ENCODE assay signal across 8 mouse cellular contexts in the genomic region with DNA sequence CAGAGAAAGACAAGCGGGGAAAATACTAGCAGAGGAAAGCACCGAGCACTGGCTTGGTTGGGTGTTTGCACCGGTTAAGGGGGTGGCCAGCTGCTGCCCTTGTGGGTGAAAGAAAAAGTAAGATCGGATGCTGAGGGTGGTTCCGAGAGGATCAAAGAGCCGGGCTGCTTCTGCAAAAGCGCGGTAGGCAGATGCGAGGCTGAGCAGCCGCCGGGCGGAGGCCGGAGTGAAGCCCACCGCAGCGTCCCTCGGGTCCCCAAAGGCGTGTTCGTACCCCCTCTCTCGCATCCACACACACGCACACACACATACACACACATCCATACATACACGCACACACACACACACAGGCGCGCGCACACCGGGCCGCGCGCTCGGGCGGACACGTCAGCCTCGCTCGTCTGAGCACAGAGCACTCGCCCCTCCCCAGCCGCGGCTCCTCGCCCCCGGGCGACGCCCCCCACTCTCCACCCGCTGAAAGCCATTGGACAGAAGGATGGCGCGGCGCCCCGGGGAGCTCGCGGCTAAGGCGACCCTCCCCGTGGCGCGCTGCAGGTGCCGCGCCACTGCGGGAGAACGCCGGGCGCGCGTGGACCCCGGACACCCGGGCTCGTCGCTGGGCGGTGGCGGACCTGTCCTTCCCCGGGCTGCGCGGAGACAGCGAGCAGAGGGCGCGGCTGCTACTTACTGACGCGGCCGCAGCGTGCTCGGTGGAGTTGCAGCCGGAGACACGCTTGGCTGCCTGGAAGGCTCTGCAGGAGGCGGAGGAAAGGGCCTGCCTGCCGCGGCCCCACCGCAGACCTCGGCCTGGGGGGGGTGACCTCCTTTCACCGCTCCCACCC. TPM values are rescaled to one million over a fixed set of nuclear protein-coding genes. Genes with fewer than 3 reads are reported as not detected.
DNase-seq lines count a peak whose midpoint lies in the region; ATAC-seq and TF ChIP-seq lines count a peak whose summit lies in the region.

No protein-coding gene starts in this region.

- peak overlapping the region; percentile 74 for H3K4me3 ChIP-seq in heart, embryonic 11.5 days (ENCODE audit: low read depth, low read length)
- H3K4me3 ChIP-seq in forebrain, embryonic 10.5 days = peak overlapping the region; percentile 78
- peak overlapping the region; percentile 67 for H3K4me3 ChIP-seq in limb, embryonic 14.5 days (replicated peaks; ENCODE audit: low read length)
- H3K4me3 ChIP-seq in neural tube, embryonic 12.5 days = peak overlapping the region; percentile 68

- peak overlapping the region; percentile 96 for H3K4me2 ChIP-seq in heart, embryonic 11.5 days
- peak overlapping the region; percentile 98 for H3K4me2 ChIP-seq in limb, embryonic 14.5 days (replicated peaks; ENCODE audit: low read depth, low read length, severe bottlenecking)
- H3K4me2 ChIP-seq in neural tube, embryonic 12.5 days (replicated peaks) = peak overlapping the region; percentile 80

- H3K9ac ChIP-seq in heart, embryonic 11.5 days (ENCODE audit: low read depth, low read length) = peak overlapping the region; percentile 61
- peak overlapping the region; percentile 47 for H3K9ac ChIP-seq in limb, embryonic 14.5 days (ENCODE audit: low read depth, low read length, severe bottlenecking)
- peak overlapping the region; percentile 83 for H3K9ac ChIP-seq in neural tube, embryonic 12.5 days

- H3K27me3 ChIP-seq in heart, embryonic 11.5 days (ENCODE audit: control insufficient read depth, insufficient read depth, low read length) = peaks cover 55% of the 10 kb centered on the region
- H3K27me3 ChIP-seq in forebrain, embryonic 10.5 days (ENCODE audit: poor library complexity, severe bottlenecking) = peaks cover 81% of the 10 kb centered on the region
- peaks cover 71% of the 10 kb centered on the region for H3K27me3 ChIP-seq in limb, embryonic 14.5 days (ENCODE audit: control insufficient read depth, insufficient read depth, low read length)
- peaks cover 12% of the 10 kb centered on the region for H3K27me3 ChIP-seq in neural tube, embryonic 12.5 days (replicated peaks)

- no peaks in the 10 kb centered on the region for H3K9me3 ChIP-seq in heart, embryonic 11.5 days (replicated peaks; ENCODE audit: control insufficient read depth, low read length)
- H3K9me3 ChIP-seq in forebrain, embryonic 10.5 days = no peaks in the 10 kb centered on the region
- H3K9me3 ChIP-seq in limb, embryonic 14.5 days (ENCODE audit: control insufficient read depth, low read length) = no peaks in the 10 kb centered on the region
- no peaks in the 10 kb centered on the region for H3K9me3 ChIP-seq in neural tube, embryonic 12.5 days

- no peak for TF ChIP-seq POLR2A in limb, embryonic 14.5 days (IDR thresholded peaks at IDR 0.05; ENCODE audit: borderline replicate concordance, extremely low read depth, insufficient read depth, insufficient read length)

- peak; percentile 64 for ATAC-seq in heart, embryonic 11.5 days (replicated peaks; ENCODE audit: insufficient number of reproducible peaks, low FRiP score, low TSS enrichment)
- ATAC-seq in inflammation-experienced regulatory T-cells, adult 6 months = peak; percentile 29
- ATAC-seq in limb, embryonic 14.5 days (ENCODE audit: low FRiP score, low read depth) = peak; percentile 84
- peak; percentile 90 for ATAC-seq in neural tube, embryonic 12.5 days (ENCODE audit: low FRiP score, low read depth)

- no peaks in the 10 kb centered on the region for H3K36me3 ChIP-seq in heart, embryonic 11.5 days (ENCODE audit: control insufficient read depth, insufficient read depth, low read length)
- no peaks in the 10 kb centered on the region; the same call in 1 of the 2 replicates for H3K36me3 ChIP-seq in forebrain, embryonic 10.5 days (replicated peaks)
- no peaks in the 10 kb centered on the region for H3K36me3 ChIP-seq in limb, embryonic 14.5 days (ENCODE audit: control insufficient read depth, insufficient read depth, low read length)
- H3K36me3 ChIP-seq in neural tube, embryonic 12.5 days = no peaks in the 10 kb centered on the region

- no peak overlapping the region for H3K27ac ChIP-seq in heart, embryonic 11.5 days (ENCODE audit: low read depth, low read length)
- peak overlapping the region; percentile 94 for H3K27ac ChIP-seq in forebrain, embryonic 10.5 days
- H3K27ac ChIP-seq in limb, embryonic 14.5 days (replicated peaks; ENCODE audit: low read depth, low read length) = no peak overlapping the region
- H3K27ac ChIP-seq in neural tube, embryonic 12.5 days = peak overlapping the region; percentile 67

- H3K4me1 ChIP-seq in heart, embryonic 11.5 days (ENCODE audit: control insufficient read depth, insufficient read depth, low read length) = no peaks in the 10 kb centered on the region
- H3K4me1 ChIP-seq in forebrain, embryonic 10.5 days = peaks cover 71% of the 10 kb centered on the region
- no peaks in the 10 kb centered on the region for H3K4me1 ChIP-seq in limb, embryonic 14.5 days (ENCODE audit: control insufficient read depth, insufficient read depth, low read length)
- peaks cover 35% of the 10 kb centered on the region for H3K4me1 ChIP-seq in neural tube, embryonic 12.5 days

- under 1% methylated on average over 82 of the region's 84 CpGs for WGBS in heart, embryonic 11.5 days (ENCODE audit: insufficient replicate concordance)
- WGBS in forebrain, embryonic 10.5 days = under 1% methylated on average over 84 of the region's 84 CpGs
- 0% methylated on average over 46 of the region's 84 CpGs for WGBS in limb, embryonic 14.5 days
- under 1% methylated on average over 84 of the region's 84 CpGs for WGBS in neural tube, embryonic 12.5 days

- no peak for DNase-seq in heart, adult 11 months
- peak; percentile 2 to 4 for DNase-seq in adrenal gland, postnatal 36 days
- peak; percentile 73 for DNase-seq in forebrain, embryonic 10.5 days (ENCODE audit: extremely low spot score, low spot score)
- DNase-seq in limb, embryonic 14.5 days (ENCODE audit: low spot score) = no peak
- DNase-seq in yolk sac, embryonic 10.5 days (ENCODE audit: low spot score) = peak; percentile 27

RNA-seq across cellular contexts. Expression of a gene that starts 3.5 kb away (rescaled TPM):
- polyA plus RNA-seq in heart, embryonic 11.5 days (2014; fragmentation: Nextera tagmentation; extraction: Ambion mirVana) = 0.25 and 0.44 TPM in 2 replicates
- total RNA-seq in adrenal gland, postnatal 36 days (2021) = under 1 TPM; 0.03 to 0.10 TPM
- polyA plus RNA-seq in forebrain, embryonic 10.5 days (2016; fragmentation: Nextera tagmentation; extraction: Ambion mirVana) = 15.8 and 18.6 TPM in 2 replicates
- polyA plus RNA-seq in inflammation-experienced regulatory T-cells, adult 6 months (2017; shearing (Covaris generic)) = not detected
- 0.08 and 0.14 TPM in 2 replicates for polyA plus RNA-seq in limb, embryonic 14.5 days (2012; rRNA removed)
- 0.11 TPM in 1 of 2 replicates, not detected in the other for polyA plus RNA-seq in limb, embryonic 14.5 days (2014; fragmentation: Nextera tagmentation; extraction: Ambion mirVana)
- polyA plus RNA-seq in neural tube, embryonic 12.5 days (2016; fragmentation: Nextera tagmentation; extraction: Ambion mirVana) = 24.8 and 30.7 TPM in 2 replicates

RNA-seq across cellular contexts. Expression of a gene that starts 53.4 kb away (rescaled TPM):
- 11.8 and 14.6 TPM in 2 replicates for polyA plus RNA-seq in heart, embryonic 11.5 days (2014; fragmentation: Nextera tagmentation; extraction: Ambion mirVana)
- 1 to 10 TPM; 8.4 to 9.8 TPM for total RNA-seq in adrenal gland, postnatal 36 days (2021)
- 22.4 and 23.6 TPM in 2 replicates for polyA plus RNA-seq in forebrain, embryonic 10.5 days (2016; fragmentation: Nextera tagmentation; extraction: Ambion mirVana)
- 1 to 10 TPM; 1.0 to 1.6 (median 1.3) TPM for polyA plus RNA-seq in inflammation-experienced regulatory T-cells, adult 6 months (2017; shearing (Covaris generic))
- 7.7 and 8.4 TPM in 2 replicates for polyA plus RNA-seq in limb, embryonic 14.5 days (2012; rRNA removed)
- 12.5 and 15.3 TPM in 2 replicates for polyA plus RNA-seq in limb, embryonic 14.5 days (2014; fragmentation: Nextera tagmentation; extraction: Ambion mirVana)
- polyA plus RNA-seq in neural tube, embryonic 12.5 days (2016; fragmentation: Nextera tagmentation; extraction: Ambion mirVana) = 23.4 and 26.4 TPM in 2 replicates

Comparison
In these comparisons a context has a peak if more than half of its experiments do, and no peak if none do; other contexts are left out.
1. ATAC-seq: peak in every context shown above with its lines; median percentile 90 in neural tube, embryonic 12.5 days; 84 in limb, embryonic 14.5 days; 64 in heart, embryonic 11.5 days; 29 in inflammation-experienced regulatory T-cells, adult 6 months.
2. H3K27ac ChIP-seq: peak in forebrain, embryonic 10.5 days (single experiment) and neural tube, embryonic 12.5 days (single experiment); none in heart, embryonic 11.5 days (single experiment) and limb, embryonic 14.5 days (single experiment).
3. DNase-seq: peak in adrenal gland, postnatal 36 days (2 of 2), forebrain, embryonic 10.5 days (single experiment) and yolk sac, embryonic 10.5 days (single experiment); none in heart, adult 11 months (single experiment) and limb, embryonic 14.5 days (single experiment).
4. RNA of a gene that starts 3.5 kb away (polyA plus RNA-seq): 24.8 to 30.7 TPM in neural tube, embryonic 12.5 days and 15.8 to 18.6 TPM in forebrain, embryonic 10.5 days; 0.25 to 0.44 TPM in heart, embryonic 11.5 days, 0.08 to 0.14 TPM in limb, embryonic 14.5 days and not detected in inflammation-experienced regulatory T-cells, adult 6 months; every median in the first group is over 10 times any median in the second.
5. Peak in every context shown above with its lines, with median percentiles within 50 percentile points of each other: H3K4me2 ChIP-seq, H3K4me3 ChIP-seq and H3K9ac ChIP-seq.